Mouse (Mus musculus) midbrain, embryonic 11.5 days (tissue): ENCODE results near the gene Foxm1. TPM values are rescaled to one million over a fixed set of nuclear protein-coding genes. Genes with fewer than 3 reads are reported as not detected.

ENCODE experiments used
- ATAC-seq: fragments of 200-750 bp; cut with Nextera tagmentation; 2 replicates; pipeline ENCODE4 v1.8.0; 2017; ENCODE audit warnings: moderate TSS enrichment, moderate library complexity; ENCODE audit not compliant: low FRiP score
- DNase-seq: peaks from one replicate; pipeline ENCODE4 v3.0.0; 2015; ENCODE audit warnings: low spot score; ENCODE audit errors: missing footprints
- H3K27ac ChIP-seq: fragments of 300-500 bp; sonication (generic); 2 replicates; pipeline ENCODE4 v1.5.1; 2014; ENCODE audit warnings: low read depth, low read length
- H3K27me3 ChIP-seq: fragments of 300-500 bp; sonication (generic); 2 replicates; pipeline ENCODE4 v1.6.1; 2014; ENCODE audit warnings: mild to moderate bottlenecking, low read length, moderate library complexity, mixed read lengths; ENCODE audit not compliant: control insufficient read depth, insufficient read depth
- H3K36me3 ChIP-seq: fragments of 300-500 bp; sonication (generic); 2 replicates; pipeline ENCODE4 v1.6.1; 2014; ENCODE audit warnings: mild to moderate bottlenecking, low read length, moderate library complexity, mixed read lengths; ENCODE audit not compliant: control insufficient read depth, insufficient read depth
- H3K4me1 ChIP-seq: fragments of 300-500 bp; sonication (generic); 2 replicates; pipeline ENCODE4 v1.6.1; 2014; ENCODE audit warnings: low read length; ENCODE audit not compliant: control insufficient read depth, insufficient read depth
- H3K4me2 ChIP-seq: fragments of 300-500 bp; sonication (generic); 2 replicates; pipeline ENCODE4 v1.6.1; 2014; ENCODE audit warnings: mild to moderate bottlenecking, moderate library complexity
- H3K4me3 ChIP-seq: fragments of 300-500 bp; sonication (generic); 2 replicates; pipeline ENCODE4 v1.5.1; 2014; ENCODE audit warnings: low read depth, low read length
- H3K9ac ChIP-seq: fragments of 300-500 bp; sonication (generic); 2 replicates; pipeline ENCODE4 v1.6.1; 2014; ENCODE audit warnings: low read length
- H3K9me3 ChIP-seq: fragments of 300-500 bp; sonication (generic); 2 replicates; pipeline ENCODE4 v1.6.1; 2016; ENCODE audit warnings: low read length; ENCODE audit not compliant: control insufficient read depth
- WGBS: fragments of 180-500 bp; shearing (Covaris S2); extraction: QIAGEN DNeasy Blood & Tissue Kit; methylation state at CpG from one replicate; pipeline ENCODE4 v1.1.7; 2014; 5-methylcytosine and 5-hydroxymethylcytosine counted together
- polyA plus RNA-seq: library from polyadenylated mRNA; unstranded; fragments of >200 nt; fragmentation: Nextera tagmentation; extraction: Ambion mirVana; gene quantifications from 2 replicates; pipeline ENCODE4 v1.2.1, GENCODE M21; 2014

Gene Foxm1
- polyA plus RNA-seq, 1 experiment from 2014 or later: 55.3 TPM

DNA sequence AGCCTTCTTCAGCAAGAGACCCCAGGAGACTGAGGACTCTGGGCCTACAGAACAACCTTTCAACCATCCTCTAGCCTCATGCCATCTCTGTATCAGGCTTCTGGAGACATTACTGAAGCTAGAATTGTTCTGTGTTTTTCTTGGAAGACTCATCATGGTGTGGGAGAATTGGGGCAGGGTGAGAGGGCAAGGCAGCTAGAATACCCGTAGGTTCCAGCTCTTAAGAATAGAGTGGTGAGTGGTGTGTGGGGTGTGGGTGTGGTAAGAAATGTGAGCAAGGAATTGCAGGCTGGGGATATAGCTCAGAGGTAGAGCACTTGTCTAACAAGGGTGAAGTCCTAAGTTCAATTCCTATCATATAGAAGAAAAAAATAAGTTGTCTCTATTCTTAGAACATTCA is 22.3 kb downstream of the Foxm1 start:
- no peak overlapping the region for H3K4me2 ChIP-seq
- H3K4me1 ChIP-seq: no peaks in the 10 kb centered on the region
- no peaks in the 10 kb centered on the region for H3K27me3 ChIP-seq
- 90% methylated on average over 1 of the region's 1 CpGs for WGBS
- no peak overlapping the region for H3K4me3 ChIP-seq
- no peak overlapping the region for H3K27ac ChIP-seq
- H3K36me3 ChIP-seq: no peaks in the 10 kb centered on the region
- no peak overlapping the region for H3K9ac ChIP-seq
- no peaks in the 10 kb centered on the region for H3K9me3 ChIP-seq
- ATAC-seq: no peak
- DNase-seq: peak; percentile 26

DNA sequence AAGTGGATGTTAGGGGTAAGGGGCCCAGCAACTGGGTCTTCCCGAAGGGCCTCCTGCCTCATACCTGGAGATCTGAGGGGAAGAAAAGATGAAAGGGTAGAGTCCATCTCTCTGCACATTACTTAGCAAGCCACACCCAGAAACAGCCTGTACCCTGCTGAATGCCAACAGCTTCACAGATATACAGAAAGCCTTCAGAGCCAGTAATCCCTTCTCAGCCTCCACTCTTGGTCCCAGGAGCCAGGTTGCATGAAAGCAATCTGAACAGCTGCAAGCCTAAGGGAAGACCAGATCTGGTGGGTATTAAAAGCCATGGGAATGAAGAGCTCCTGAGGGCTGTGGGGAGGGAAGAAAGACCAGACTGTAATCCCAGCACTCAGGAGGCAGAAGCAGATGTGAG is 26.4 kb downstream of the Foxm1 start:
- ATAC-seq: no peak
- no peaks in the 10 kb centered on the region for H3K36me3 ChIP-seq
- H3K27me3 ChIP-seq: no peaks in the 10 kb centered on the region
- 86% methylated on average over 1 of the region's 1 CpGs for WGBS
- H3K9me3 ChIP-seq: no peaks in the 10 kb centered on the region
- no peaks in the 10 kb centered on the region for H3K4me1 ChIP-seq
- H3K9ac ChIP-seq: no peak overlapping the region
- no peak overlapping the region for H3K4me2 ChIP-seq
- DNase-seq: peak; percentile 81
- H3K4me3 ChIP-seq: no peak overlapping the region
- H3K27ac ChIP-seq: no peak overlapping the region

DNA sequence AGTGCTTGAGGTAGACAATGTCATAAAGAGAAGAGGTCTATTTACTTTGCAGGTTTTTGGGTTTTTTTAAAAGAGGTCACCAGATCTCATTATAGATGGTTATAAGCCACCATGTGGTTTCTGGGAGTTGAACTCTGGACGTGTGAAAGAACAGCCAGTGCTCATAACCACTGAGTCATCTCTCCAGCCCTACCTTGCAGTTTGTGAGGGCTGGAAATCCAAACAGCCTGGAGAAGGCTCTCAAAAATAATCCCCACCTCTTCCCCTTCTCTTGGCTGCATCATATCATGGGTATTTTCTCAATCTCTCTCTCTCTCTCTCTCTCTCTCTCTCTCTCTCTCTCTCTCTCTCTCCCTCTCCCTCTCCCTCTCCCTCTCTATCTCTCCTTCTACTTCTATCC is 27.9 kb downstream of the Foxm1 start:
- ATAC-seq (no peak), DNase-seq (peak; percentile 21)
- Histone ChIP-seq H3K4me2 (no peak overlapping the region), H3K36me3 (no peaks in the 10 kb centered on the region), H3K9me3 (no peaks in the 10 kb centered on the region), H3K4me3 (no peak overlapping the region), H3K4me1 (no peaks in the 10 kb centered on the region), H3K27ac (no peak overlapping the region), H3K27me3 (no peaks in the 10 kb centered on the region), H3K9ac (no peak overlapping the region)
- WGBS: 57% methylated on average over 1 of the region's 1 CpGs

DNA sequence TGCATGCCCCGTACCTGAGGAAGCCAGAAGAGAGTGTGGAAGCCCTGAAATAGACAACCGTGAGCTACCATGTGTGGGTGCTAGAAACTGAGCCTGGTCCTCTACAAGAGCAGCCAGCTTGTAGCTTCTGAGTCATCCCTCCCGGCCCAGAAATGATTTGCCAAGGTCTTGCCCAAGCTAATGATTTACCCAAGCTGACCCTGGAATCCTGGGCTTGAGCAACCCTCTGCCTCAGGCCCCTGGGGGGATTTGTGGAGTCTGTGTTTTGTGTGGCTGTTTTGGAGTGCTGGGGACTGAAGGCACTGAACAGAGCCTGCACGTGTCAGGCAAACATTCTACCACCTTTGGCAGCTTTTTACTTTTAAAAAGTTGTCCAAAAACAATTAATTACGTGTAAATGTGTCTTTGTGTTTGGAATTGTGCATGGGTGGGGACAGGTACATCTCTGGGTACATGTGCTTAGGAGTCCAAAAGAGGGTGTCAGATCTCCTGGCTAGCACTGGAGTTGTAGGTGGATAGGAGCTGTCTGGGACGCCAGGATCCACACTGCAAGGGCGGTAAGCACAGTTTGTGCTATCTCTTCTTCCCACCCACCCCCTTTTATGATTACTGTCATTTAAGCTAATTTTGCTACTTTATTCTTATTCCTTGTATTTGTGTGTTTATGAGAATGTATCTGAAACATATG is 35.0 kb downstream of the Foxm1 start:
- DNase-seq (no peak), ATAC-seq (no peak)
- Histone ChIP-seq H3K9me3 (no peaks in the 10 kb centered on the region), H3K4me1 (no peaks in the 10 kb centered on the region), H3K27ac (no peak overlapping the region), H3K27me3 (no peaks in the 10 kb centered on the region), H3K9ac (no peak overlapping the region), H3K4me2 (no peak overlapping the region), H3K36me3 (no peaks in the 10 kb centered on the region), H3K4me3 (no peak overlapping the region)
- 83% methylated on average over 7 of the region's 7 CpGs for WGBS

DNA sequence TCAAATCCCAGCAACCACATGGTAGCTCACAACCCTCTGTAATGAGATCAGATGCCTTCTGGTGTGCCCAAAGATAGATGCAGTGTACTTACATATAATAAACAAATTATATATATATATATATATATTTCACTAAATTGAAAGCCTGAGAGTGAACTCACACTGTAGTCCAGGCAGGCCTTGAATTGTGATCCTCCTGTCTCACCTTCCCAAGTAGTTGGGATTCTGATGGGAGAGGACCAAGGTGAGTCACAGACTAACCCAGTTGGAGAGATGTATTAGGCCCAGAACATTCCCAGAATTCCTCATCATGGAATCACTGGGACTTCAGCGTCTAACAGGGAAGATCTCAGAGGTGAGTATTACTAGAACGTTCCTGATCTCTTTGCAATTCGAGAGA is 36.2 kb downstream of the Foxm1 start, which contains the start of gene Nrip2:
Nrip2 (plus strand) TSS at position 301 of the 400 bp plus-strand sequence.
- Histone ChIP-seq H3K27ac (no peak within 1 kb of the TSS), H3K36me3 (no peaks in the 10 kb centered on the region), H3K9me3 (no peaks in the 10 kb centered on the region), H3K4me3 (no peak within 1 kb of the TSS), H3K9ac (no peak within 1 kb of the TSS; the same call in 1 of the 2 replicates), H3K27me3 (no peaks in the 10 kb centered on the region), H3K4me1 (no peaks in the 10 kb centered on the region), H3K4me2 (no peak within 1 kb of the TSS)
- DNase-seq (no peak), ATAC-seq (no peak)
- WGBS: 81% methylated on average over 3 of the region's 3 CpGs

DNA sequence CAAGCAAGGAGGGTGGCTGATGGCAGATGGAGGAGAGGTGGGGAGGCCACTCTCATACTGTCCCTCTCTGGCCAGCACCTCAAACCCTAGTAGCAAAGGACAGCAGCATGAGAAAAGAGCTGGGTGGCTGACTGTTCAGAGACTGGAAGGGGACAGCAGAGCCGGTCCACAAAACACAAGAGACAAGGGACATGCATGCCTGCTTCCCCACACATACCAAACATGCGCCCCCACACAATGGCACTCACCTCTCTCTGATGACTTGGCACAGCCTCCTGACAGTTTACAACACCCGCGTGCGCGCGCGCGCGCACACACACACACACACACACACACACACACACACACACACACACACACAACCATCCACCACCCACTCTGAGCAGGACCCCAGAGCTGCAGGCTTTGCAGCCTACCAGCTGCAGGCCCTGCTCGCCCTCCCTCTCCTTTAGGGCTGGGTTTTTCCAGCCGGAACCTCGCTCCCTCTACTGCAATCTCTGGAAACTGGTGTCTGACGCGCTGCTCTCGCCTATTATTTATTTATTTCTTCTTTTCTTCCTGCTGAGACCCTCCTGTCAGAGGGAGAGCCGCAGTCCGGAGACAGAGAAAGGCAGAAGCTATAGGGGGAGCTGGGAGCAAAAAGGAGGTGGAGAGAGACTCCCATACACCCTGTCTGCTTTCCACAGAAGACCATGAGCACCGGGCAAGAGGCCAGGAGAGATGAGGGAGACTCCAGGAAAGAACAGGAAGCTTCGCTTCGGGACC is 36.8 kb downstream of the Foxm1 start:
- DNase-seq (no peak), ATAC-seq (peak; percentile 78)
- H3K4me3 ChIP-seq: no peak overlapping the region
- H3K36me3 ChIP-seq: no peaks in the 10 kb centered on the region
- no peak overlapping the region; the same call in 1 of the 2 replicates for H3K9ac ChIP-seq
- H3K9me3 ChIP-seq: no peaks in the 10 kb centered on the region
- no peak overlapping the region for H3K27ac ChIP-seq
- no peak overlapping the region for H3K4me2 ChIP-seq
- H3K27me3 ChIP-seq: no peaks in the 10 kb centered on the region
- 53% methylated on average over 21 of the region's 21 CpGs for WGBS
- no peaks in the 10 kb centered on the region for H3K4me1 ChIP-seq

DNA sequence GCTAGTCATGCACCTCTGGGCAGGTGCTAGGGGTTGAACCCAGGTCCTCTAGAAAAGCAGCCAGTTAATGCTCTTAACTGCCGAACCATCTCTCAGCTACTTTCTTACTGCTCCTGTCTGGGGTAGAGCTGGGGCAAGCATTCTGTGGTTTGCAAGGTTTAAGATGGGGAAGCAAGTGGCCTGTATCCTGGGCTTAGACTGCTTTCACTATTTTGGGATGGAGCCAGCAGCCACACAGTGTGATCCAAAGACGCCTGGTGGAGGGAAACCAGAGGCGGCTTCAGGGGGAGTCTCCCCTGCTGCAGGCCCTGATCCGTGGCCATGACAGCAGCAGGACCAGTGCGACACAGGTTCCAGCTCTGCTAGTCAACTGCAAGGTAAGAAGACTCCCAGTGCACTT is 41.9 kb downstream of the Foxm1 start:
- H3K9me3 ChIP-seq: no peaks in the 10 kb centered on the region
- H3K36me3 ChIP-seq: peaks cover 14% of the 10 kb centered on the region
- no peak overlapping the region for H3K4me2 ChIP-seq
- H3K27ac ChIP-seq: no peak overlapping the region
- 56% methylated on average over 5 of the region's 5 CpGs for WGBS
- no peak for DNase-seq
- no peak for ATAC-seq
- H3K9ac ChIP-seq: no peak overlapping the region
- H3K4me1 ChIP-seq: no peaks in the 10 kb centered on the region
- H3K4me3 ChIP-seq: no peak overlapping the region
- H3K27me3 ChIP-seq: no peaks in the 10 kb centered on the region

DNA sequence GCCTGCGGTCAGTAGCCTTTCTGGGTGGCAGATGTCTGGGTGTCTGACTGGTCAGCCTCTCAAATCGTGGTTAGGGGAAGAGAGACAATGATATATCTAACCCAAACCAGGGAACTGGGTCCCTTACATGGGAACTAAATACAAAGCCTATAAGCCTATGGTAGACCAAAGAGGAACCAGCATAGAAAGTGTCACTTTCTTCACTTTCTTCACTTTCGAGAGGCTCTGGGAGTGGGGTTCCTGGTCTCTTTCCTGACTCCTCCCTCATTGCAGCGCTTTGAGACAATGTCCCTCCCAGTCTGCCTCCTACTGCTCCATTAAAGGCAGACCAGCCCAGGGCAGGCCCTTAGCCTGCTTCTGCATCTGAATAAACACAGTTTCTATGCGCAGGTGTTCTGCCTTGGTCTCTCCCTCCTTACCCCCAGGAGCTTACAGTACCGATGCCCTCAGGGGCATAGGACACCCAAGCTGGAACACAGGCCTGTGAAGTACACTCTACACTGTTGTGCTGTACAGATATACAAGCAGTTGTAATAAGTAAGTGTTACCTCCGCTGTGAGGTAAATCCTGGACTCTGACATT is 45.9 kb downstream of the Foxm1 start:
- DNase-seq: no peak

DNA sequence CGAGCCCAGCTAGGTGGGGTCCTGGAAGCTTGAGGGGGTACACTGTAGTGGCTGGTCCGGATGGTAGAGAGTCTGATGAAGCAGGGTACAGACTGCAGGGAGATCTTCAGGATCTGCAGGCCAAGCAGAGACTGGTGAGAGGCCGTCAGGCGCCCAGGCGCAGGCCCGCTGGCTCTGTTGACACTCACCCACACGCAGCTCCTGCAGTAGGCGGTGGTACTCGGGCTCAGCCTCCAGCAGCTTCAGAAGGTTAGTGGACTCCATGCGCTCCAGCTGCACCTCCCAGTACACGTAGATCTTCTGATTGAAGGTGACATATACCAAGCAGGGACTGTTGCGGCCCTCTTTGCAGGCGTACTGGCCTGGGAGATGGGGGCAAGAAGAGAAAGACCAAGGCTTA is 47.5 kb downstream of the Foxm1 start:
- 95% methylated on average over 13 of the region's 13 CpGs for WGBS
- Histone ChIP-seq H3K4me3 (no peak overlapping the region), H3K36me3 (peaks cover 25% of the 10 kb centered on the region), H3K4me2 (no peak overlapping the region), H3K27me3 (no peaks in the 10 kb centered on the region), H3K9me3 (no peaks in the 10 kb centered on the region), H3K27ac (no peak overlapping the region), H3K4me1 (no peaks in the 10 kb centered on the region), H3K9ac (no peak overlapping the region)
- DNase-seq (peak; percentile 56), ATAC-seq (no peak)

More for the DNA sequence above, 45.9 kb downstream of the Foxm1 start:
- Histone ChIP-seq H3K4me2 (no peak overlapping the region), H3K36me3 (peaks cover 25% of the 10 kb centered on the region), H3K9me3 (no peaks in the 10 kb centered on the region), H3K27ac (no peak overlapping the region), H3K4me1 (no peaks in the 10 kb centered on the region), H3K4me3 (no peak overlapping the region), H3K9ac (no peak overlapping the region), H3K27me3 (no peaks in the 10 kb centered on the region)
- no peak for ATAC-seq
- 85% methylated on average over 7 of the region's 7 CpGs for WGBS
